Mouse (Mus musculus): ENCODE results near the gene Epor. TPM values are rescaled to one million over a fixed set of nuclear protein-coding genes. Genes with fewer than 3 reads are reported as not detected.

The Epor gene
- polyA plus RNA-seq, 1 experiment from 2014 or later = 15.2 TPM

GRCm38 (mm10) chr9:21961366-21961980, 1.8 kb downstream of the Epor start:
- Histone ChIP-seq H3K27me3 (peaks cover 15% of the 10 kb centered on the region), H3K4me3 (replicated peaks) (peak overlapping the region; percentile 52), H3K36me3 (peaks cover 13% of the 10 kb centered on the region), H3K9ac (peak overlapping the region; percentile 25; the same call in 1 of the 2 replicates), H3K4me1 (peaks cover 53% of the 10 kb centered on the region), H3K9me3 (replicated peaks) (no peaks in the 10 kb centered on the region), H3K27ac (no peak overlapping the region), H3K4me2 (peak overlapping the region; percentile 90)
- WGBS = 2% methylated on average over 35 of the region's 35 CpGs
- no peak for ATAC-seq (replicated peaks; ENCODE audit: low FRiP score)

GRCm38 (mm10) chr9:21960558-21961208, 2.6 kb downstream of the Epor start:
- H3K36me3 ChIP-seq = peaks cover 13% of the 10 kb centered on the region
- no peaks in the 10 kb centered on the region for H3K9me3 ChIP-seq (replicated peaks)
- no peak for ATAC-seq (replicated peaks; ENCODE audit: low FRiP score)
- peaks cover 15% of the 10 kb centered on the region for H3K27me3 ChIP-seq
- peak overlapping the region; percentile 56 for H3K27ac ChIP-seq
- WGBS = 13% methylated on average over 26 of the region's 26 CpGs
- H3K4me2 ChIP-seq = peak overlapping the region; percentile 90
- H3K4me3 ChIP-seq (replicated peaks) = peak overlapping the region; percentile 52
- H3K4me1 ChIP-seq = peaks cover 56% of the 10 kb centered on the region
- no peak overlapping the region for H3K9ac ChIP-seq

DNA sequence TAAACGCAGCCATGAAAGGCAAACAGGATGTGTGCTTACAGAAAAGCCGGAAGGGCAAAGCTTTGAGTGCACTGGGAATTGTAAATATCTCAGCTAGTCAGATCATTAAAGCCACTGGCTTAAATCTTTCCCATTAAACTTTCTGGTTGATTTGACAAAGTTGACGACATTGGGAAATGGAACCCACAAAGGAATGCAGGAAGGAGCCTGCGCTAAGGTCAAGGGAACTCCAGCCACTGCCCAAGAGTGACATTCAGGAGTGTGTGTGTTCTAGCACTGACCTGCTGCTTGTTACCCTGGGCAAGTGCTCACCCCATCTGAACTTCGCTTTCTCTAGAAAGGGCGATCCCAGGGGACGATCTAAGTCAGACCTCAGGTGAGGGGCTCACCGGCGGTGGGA, 3.2 kb downstream of the Epor start:
- H3K4me3 ChIP-seq (replicated peaks) = peak overlapping the region; percentile 52; the same call in 1 of the 2 replicates

GRCm38 (mm10) chr9:21959244-21959643, 4.1 kb downstream of the Epor start:
- H3K27ac ChIP-seq = peak overlapping the region; percentile 10; the same call in 1 of the 2 replicates
- peaks cover 13% of the 10 kb centered on the region for H3K36me3 ChIP-seq

More for the DNA sequence above, 3.2 kb downstream of the Epor start:
- Histone ChIP-seq H3K4me1 (peaks cover 56% of the 10 kb centered on the region), H3K36me3 (peaks cover 13% of the 10 kb centered on the region), H3K9ac (no peak overlapping the region), H3K27ac (peak overlapping the region; percentile 56), H3K9me3 (replicated peaks) (no peaks in the 10 kb centered on the region), H3K4me2 (peak overlapping the region; percentile 90), H3K27me3 (peaks cover 15% of the 10 kb centered on the region)
- no peak for ATAC-seq (replicated peaks; ENCODE audit: low FRiP score)
- 38% methylated on average over 9 of the region's 9 CpGs for WGBS

DNA sequence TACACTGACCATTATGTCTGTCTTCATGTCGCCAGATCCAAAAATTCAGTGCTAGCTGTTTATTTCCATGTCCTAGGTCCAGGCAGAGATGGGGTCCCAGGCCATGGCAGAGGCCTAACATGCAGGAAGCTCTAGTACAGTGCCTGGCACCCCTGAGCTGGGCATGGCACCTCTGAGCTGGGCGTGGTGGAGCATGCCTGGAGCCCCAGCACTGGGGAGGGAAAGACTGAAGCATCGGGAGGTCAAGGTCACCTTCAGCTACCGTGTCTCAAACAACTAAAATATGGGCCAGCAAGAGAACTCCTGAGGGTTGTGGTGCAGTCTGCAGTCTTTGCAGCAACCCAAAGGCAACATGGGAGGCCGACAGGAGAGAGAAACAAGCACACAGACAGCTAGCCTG, 4.9 kb downstream of the Epor start:
- 78% methylated on average over 5 of the region's 5 CpGs for WGBS
- Histone ChIP-seq H3K27ac (no peak overlapping the region), H3K9ac (no peak overlapping the region), H3K27me3 (peaks cover 15% of the 10 kb centered on the region), H3K4me3 (replicated peaks) (no peak overlapping the region), H3K9me3 (replicated peaks) (no peaks in the 10 kb centered on the region), H3K4me2 (no peak overlapping the region), H3K36me3 (peaks cover 13% of the 10 kb centered on the region), H3K4me1 (peaks cover 50% of the 10 kb centered on the region)
- no peak for ATAC-seq (replicated peaks; ENCODE audit: low FRiP score)

More at GRCm38 (mm10) chr9:21959244-21959643, 4.1 kb downstream of the Epor start:
- no peak overlapping the region for H3K4me3 ChIP-seq (replicated peaks)
- no peak overlapping the region for H3K4me2 ChIP-seq
- WGBS = 87% methylated on average over 7 of the region's 7 CpGs
- H3K9me3 ChIP-seq (replicated peaks) = no peaks in the 10 kb centered on the region
- H3K9ac ChIP-seq = no peak overlapping the region
- peaks cover 15% of the 10 kb centered on the region for H3K27me3 ChIP-seq
- ATAC-seq (replicated peaks; ENCODE audit: low FRiP score) = no peak
- peaks cover 56% of the 10 kb centered on the region for H3K4me1 ChIP-seq

DNA sequence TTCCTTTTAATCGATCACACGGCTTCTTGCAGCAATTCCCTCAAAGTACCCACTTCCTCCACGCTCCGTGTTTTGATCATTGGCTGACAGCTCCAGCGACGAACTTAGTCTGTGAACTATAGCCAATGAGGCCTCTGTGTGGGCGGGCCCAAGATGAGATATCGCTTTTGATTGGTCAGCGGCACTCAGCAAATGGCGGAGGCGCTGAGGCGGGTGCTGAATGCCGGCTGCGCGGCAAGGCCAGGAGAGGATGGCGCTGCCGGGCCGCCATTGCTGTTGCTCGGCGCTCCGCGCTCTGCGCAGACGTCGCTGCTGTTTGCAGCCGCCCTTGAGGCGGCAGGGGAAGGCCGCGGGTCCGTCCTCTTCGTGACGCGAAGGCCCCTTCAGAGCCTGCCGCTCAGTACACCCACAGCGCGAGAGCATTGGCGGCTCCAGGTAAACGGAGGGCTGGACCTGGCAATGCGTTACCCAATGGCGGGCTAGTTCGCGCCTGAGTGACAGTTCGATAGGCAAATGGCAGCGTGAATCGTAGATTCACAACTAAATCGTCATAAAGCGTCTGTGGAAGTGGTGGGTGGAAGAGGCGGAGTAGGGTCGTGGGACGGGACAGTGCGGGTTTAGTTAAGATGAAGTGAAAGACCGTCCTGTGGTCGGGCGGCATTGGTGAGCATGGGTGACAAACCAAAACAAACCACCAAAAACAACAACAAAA, 7.6 kb downstream of the Epor start, which contains the start of gene Swsap1:
Swsap1 (plus strand) TSS at position 186 of the 712 bp plus-strand sequence.
- under 1% methylated on average over 54 of the region's 54 CpGs for WGBS
- H3K27me3 ChIP-seq = peaks cover 4% of the 10 kb centered on the region
- H3K9ac ChIP-seq = peak within 1 kb of the TSS; percentile 71
- H3K4me2 ChIP-seq = peak within 1 kb of the TSS; percentile 77
- H3K9me3 ChIP-seq (replicated peaks) = 0 out of 2 replicates have a peak, but pooled peaks cover 4% of the 10 kb centered on the region
- peaks cover 13% of the 10 kb centered on the region for H3K36me3 ChIP-seq
- H3K4me1 ChIP-seq = peaks cover 23% of the 10 kb centered on the region
- H3K4me3 ChIP-seq (replicated peaks) = peak within 1 kb of the TSS; percentile 65
- ATAC-seq (replicated peaks; ENCODE audit: low FRiP score) = peak; percentile 98
- H3K27ac ChIP-seq = peak within 1 kb of the TSS; percentile 92

- peak overlapping the region; percentile 77 for H3K4me2 ChIP-seq
- WGBS = 3% methylated on average over 18 of the region's 18 CpGs
- peaks cover 18% of the 10 kb centered on the region for H3K4me1 ChIP-seq
- H3K9me3 ChIP-seq (replicated peaks) = 0 out of 2 replicates have a peak, but pooled peaks cover 4% of the 10 kb centered on the region
- no peaks in the 10 kb centered on the region for H3K27me3 ChIP-seq
- peaks cover 13% of the 10 kb centered on the region for H3K36me3 ChIP-seq
- H3K9ac ChIP-seq = peak overlapping the region; percentile 71
- H3K4me3 ChIP-seq (replicated peaks) = peak overlapping the region; percentile 65
- H3K27ac ChIP-seq = peak overlapping the region; percentile 92
- peak; percentile 76 for ATAC-seq (replicated peaks; ENCODE audit: low FRiP score)
Observed at GRCm38 (mm10) chr9:21955225-21955569, 8.1 kb downstream of the Epor start.

GRCm38 (mm10) chr9:21954635-21955034, 8.7 kb downstream of the Epor start:
- 0 out of 2 replicates have a peak, but pooled peaks cover 4% of the 10 kb centered on the region for H3K9me3 ChIP-seq (replicated peaks)
- no peaks in the 10 kb centered on the region for H3K27me3 ChIP-seq
- ATAC-seq (replicated peaks; ENCODE audit: low FRiP score) = no peak
- H3K4me2 ChIP-seq = peak overlapping the region; percentile 77; the same call in 1 of the 2 replicates
- peaks cover 12% of the 10 kb centered on the region for H3K4me1 ChIP-seq
- H3K27ac ChIP-seq = no peak overlapping the region
- no peak overlapping the region for H3K4me3 ChIP-seq (replicated peaks)
- peaks cover 12% of the 10 kb centered on the region for H3K36me3 ChIP-seq
- WGBS = 78% methylated on average over 3 of the region's 3 CpGs
- H3K9ac ChIP-seq = no peak overlapping the region

- no peak overlapping the region for H3K9ac ChIP-seq
- no peak overlapping the region for H3K4me2 ChIP-seq
- 0 out of 2 replicates have a peak, but pooled peaks cover under 1% of the 10 kb centered on the region for H3K27me3 ChIP-seq
- ATAC-seq (replicated peaks; ENCODE audit: low FRiP score) = no peak
- peaks cover 7% of the 10 kb centered on the region for H3K4me1 ChIP-seq
- 0 out of 2 replicates have a peak, but pooled peaks cover 4% of the 10 kb centered on the region for H3K9me3 ChIP-seq (replicated peaks)
- H3K36me3 ChIP-seq = peaks cover 11% of the 10 kb centered on the region; the same call in 1 of the 2 replicates
- WGBS = 22% methylated on average over 3 of the region's 3 CpGs
- no peak overlapping the region for H3K4me3 ChIP-seq (replicated peaks)
- no peak overlapping the region for H3K27ac ChIP-seq
Observed at GRCm38 (mm10) chr9:21953600-21953999, 9.7 kb downstream of the Epor start.

- no peak overlapping the region for H3K9ac ChIP-seq
- peaks cover 16% of the 10 kb centered on the region for H3K27me3 ChIP-seq
- WGBS = 76% methylated on average over 3 of the region's 3 CpGs
Observed at GRCm38 (mm10) chr9:21951977-21952376, 11.3 kb downstream of the Epor start.

DNA sequence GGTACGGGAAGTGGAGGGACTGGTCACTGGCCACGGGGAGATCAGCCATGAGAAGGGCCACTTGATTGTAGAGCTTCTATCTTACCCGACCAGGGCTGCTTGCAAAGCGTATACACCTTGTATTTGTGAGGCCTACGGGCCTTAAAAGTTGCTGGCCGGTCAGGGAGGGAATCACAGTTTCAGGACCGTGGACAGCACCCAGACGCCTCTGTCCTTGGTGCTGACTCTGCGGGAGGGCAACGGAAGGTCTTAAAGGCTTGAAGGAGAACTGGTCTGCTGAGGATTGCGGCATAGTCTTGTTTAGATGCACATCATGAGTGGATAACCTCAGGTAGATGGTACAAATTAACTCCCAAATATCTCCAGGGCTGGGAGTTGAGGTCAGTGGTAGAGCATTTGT, 13.0 kb downstream of the Epor start:
- 16% methylated on average over 11 of the region's 11 CpGs for WGBS
- H3K4me2 ChIP-seq = no peak overlapping the region

More at GRCm38 (mm10) chr9:21951977-21952376, 11.3 kb downstream of the Epor start:
- ATAC-seq (replicated peaks; ENCODE audit: low FRiP score) = no peak
- no peaks in the 10 kb centered on the region for H3K36me3 ChIP-seq
- 0 out of 2 replicates have a peak, but pooled peaks cover 4% of the 10 kb centered on the region for H3K9me3 ChIP-seq (replicated peaks)
- H3K4me2 ChIP-seq = no peak overlapping the region
- peaks cover 16% of the 10 kb centered on the region for H3K4me1 ChIP-seq
- H3K27ac ChIP-seq = no peak overlapping the region
- H3K4me3 ChIP-seq (replicated peaks) = no peak overlapping the region

More for the DNA sequence above, 13.0 kb downstream of the Epor start:
- H3K9ac ChIP-seq = no peak overlapping the region
- H3K4me1 ChIP-seq = peaks cover 10% of the 10 kb centered on the region
- H3K27me3 ChIP-seq = peaks cover 18% of the 10 kb centered on the region
- H3K9me3 ChIP-seq (replicated peaks) = 0 out of 2 replicates have a peak, but pooled peaks cover 4% of the 10 kb centered on the region
- H3K4me3 ChIP-seq (replicated peaks) = no peak overlapping the region
- H3K27ac ChIP-seq = no peak overlapping the region
- ATAC-seq (replicated peaks; ENCODE audit: low FRiP score) = no peak
- no peaks in the 10 kb centered on the region for H3K36me3 ChIP-seq

Data from kidney, embryonic 15.5 days (tissue).